Mouse (Mus musculus) frontal cortex, postnatal 25 days (tissue): ENCODE data around the gene Skor1.

Experiments
- DNase-seq, 2 experiments: peaks; one replicate each; pipeline ENCODE4 v3.0.0; 2022; ENCODE audit warnings: low spot score in 2 of 2

Skor1 gene

GRCm38 (mm10) chr9:63148410-63149371 lies at the start of gene Skor1:
Gene Skor1 (minus strand): TSS chr9:63148961.
- no peak for DNase-seq

- no peak for DNase-seq
These were observed 48.5 kb upstream of the Skor1 start for GRCm38 (mm10) chr9:63197252-63197651.

- no peak for DNase-seq
These were observed 47.4 kb upstream of the Skor1 start for GRCm38 (mm10) chr9:63196114-63196682.

GRCm38 (mm10) chr9:63195523-63195922 lies 46.8 kb upstream of the Skor1 start:
- no peak for DNase-seq

- DNase-seq: no peak
These were observed 46.0 kb upstream of the Skor1 start for GRCm38 (mm10) chr9:63194791-63195190.

- no peak for DNase-seq
These were observed 44.0 kb upstream of the Skor1 start for GRCm38 (mm10) chr9:63192809-63193208.

GRCm38 (mm10) chr9:63187310-63187709 lies 38.5 kb upstream of the Skor1 start:
- DNase-seq: no peak

- DNase-seq: no peak
These were observed 36.5 kb upstream of the Skor1 start for GRCm38 (mm10) chr9:63185249-63185648.

GRCm38 (mm10) chr9:63183864-63184263 lies 35.1 kb upstream of the Skor1 start:
- no peak for DNase-seq

- DNase-seq: no peak
These were observed 33.7 kb upstream of the Skor1 start for GRCm38 (mm10) chr9:63182306-63182960.

GRCm38 (mm10) chr9:63181337-63182178 lies 32.8 kb upstream of the Skor1 start:
- DNase-seq: no peak

GRCm38 (mm10) chr9:63178296-63178695 lies 29.5 kb upstream of the Skor1 start:
- DNase-seq: no peak

GRCm38 (mm10) chr9:63174001-63174721 lies 25.4 kb upstream of the Skor1 start:
- no peak for DNase-seq

GRCm38 (mm10) chr9:63171951-63172350 lies 23.2 kb upstream of the Skor1 start:
- no peak for DNase-seq

- no peak for DNase-seq
These were observed 20.4 kb upstream of the Skor1 start for GRCm38 (mm10) chr9:63169127-63169526.

GRCm38 (mm10) chr9:63165070-63165469 lies 16.3 kb upstream of the Skor1 start:
- DNase-seq: no peak

- no peak for DNase-seq
These were observed 15.0 kb upstream of the Skor1 start for GRCm38 (mm10) chr9:63163756-63164155.

GRCm38 (mm10) chr9:63151949-63152348 lies 3.2 kb upstream of the Skor1 start:
- DNase-seq: no peak

GRCm38 (mm10) chr9:63151072-63151870 lies 2.5 kb upstream of the Skor1 start:
- DNase-seq: no peak
